Mouse (Mus musculus) neural tube, embryonic 12.5 days (tissue): ENCODE measurements around the gene Snx3. TPM values are rescaled to one million over a fixed set of nuclear protein-coding genes. Genes with fewer than 3 reads are reported as not detected.

Source experiments
- ATAC-seq: fragments of 200-750 bp; cut with Nextera tagmentation; 2 replicates; pipeline ENCODE4 v1.8.0; 2017; ENCODE audit warnings: low read depth, mild to moderate bottlenecking, moderate TSS enrichment, moderate library complexity; ENCODE audit not compliant: low FRiP score
- H3K27ac ChIP-seq: fragments of 300-500 bp; sonication (generic); 2 replicates; pipeline ENCODE4 v1.5.1; 2016
- H3K27me3 ChIP-seq: fragments of 300-500 bp; sonication (generic); replicated peaks from 2 replicates; pipeline ENCODE4 v1.6.1; 2016; ENCODE audit warnings: mild to moderate bottlenecking
- H3K36me3 ChIP-seq: fragments of 300-500 bp; sonication (generic); 2 replicates; pipeline ENCODE4 v1.6.1; 2016; ENCODE audit warnings: mild to moderate bottlenecking
- H3K4me1 ChIP-seq: fragments of 300-500 bp; sonication (generic); 2 replicates; pipeline ENCODE4 v1.6.1; 2016
- H3K4me2 ChIP-seq: fragments of 300-500 bp; sonication (generic); replicated peaks from 2 replicates; pipeline ENCODE4 v1.6.1; 2016; ENCODE audit warnings: mild to moderate bottlenecking
- H3K4me3 ChIP-seq: fragments of 300-500 bp; sonication (generic); 2 replicates; pipeline ENCODE4 v1.5.1; 2016
- H3K9ac ChIP-seq: fragments of 300-500 bp; sonication (generic); 2 replicates; pipeline ENCODE4 v1.6.1; 2016; ENCODE audit warnings: mild to moderate bottlenecking
- H3K9me3 ChIP-seq: fragments of 300-500 bp; sonication (generic); 2 replicates; pipeline ENCODE4 v1.6.1; 2016; ENCODE audit warnings: mild to moderate bottlenecking
- WGBS: fragments of 180-500 bp; shearing (Covaris S2); methylation state at CpG from one replicate; pipeline ENCODE4 v1.1.7; 2016; 5-methylcytosine and 5-hydroxymethylcytosine counted together
- polyA plus RNA-seq: library from polyadenylated mRNA; unstranded; fragments of >200 nt; fragmentation: Nextera tagmentation; extraction: Ambion mirVana; gene quantifications from 2 replicates; pipeline ENCODE4 v1.2.1, GENCODE M21; 2016

Snx3 gene
- polyA plus RNA-seq, 1 experiment from 2014 or later: 221 TPM

DNA sequence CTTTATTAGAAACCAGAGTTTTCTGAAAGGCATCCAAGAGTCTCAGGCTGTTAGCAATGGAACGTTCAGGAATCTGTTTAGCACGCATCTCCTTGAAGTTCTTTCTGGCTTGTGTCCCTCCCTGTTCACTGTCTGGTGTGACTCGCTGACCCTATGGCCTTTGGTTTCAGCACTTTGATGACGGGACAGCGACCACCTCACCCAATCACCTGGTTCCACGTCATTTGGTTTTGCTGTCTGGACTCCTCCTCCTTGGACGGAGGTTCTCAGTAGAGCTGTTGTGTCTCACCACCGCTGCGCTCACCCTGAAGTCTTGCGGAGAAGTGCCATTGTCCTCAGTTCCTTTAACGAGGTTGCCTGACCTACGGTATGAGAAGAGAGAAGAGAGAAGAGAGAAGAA is 60.4 kb downstream of the Snx3 start:
- 2% methylated on average over 12 of the region's 12 CpGs for WGBS
- Histone ChIP-seq H3K36me3 (no peaks in the 10 kb centered on the region), H3K4me2 (peak overlapping the region; percentile 18; the same call in 1 of the 2 replicates), H3K4me1 (no peaks in the 10 kb centered on the region), H3K27ac (no peak overlapping the region), H3K4me3 (no peak overlapping the region), H3K9me3 (no peaks in the 10 kb centered on the region), H3K9ac (no peak overlapping the region), H3K27me3 (peaks cover 49% of the 10 kb centered on the region)
- no peak for ATAC-seq

DNA sequence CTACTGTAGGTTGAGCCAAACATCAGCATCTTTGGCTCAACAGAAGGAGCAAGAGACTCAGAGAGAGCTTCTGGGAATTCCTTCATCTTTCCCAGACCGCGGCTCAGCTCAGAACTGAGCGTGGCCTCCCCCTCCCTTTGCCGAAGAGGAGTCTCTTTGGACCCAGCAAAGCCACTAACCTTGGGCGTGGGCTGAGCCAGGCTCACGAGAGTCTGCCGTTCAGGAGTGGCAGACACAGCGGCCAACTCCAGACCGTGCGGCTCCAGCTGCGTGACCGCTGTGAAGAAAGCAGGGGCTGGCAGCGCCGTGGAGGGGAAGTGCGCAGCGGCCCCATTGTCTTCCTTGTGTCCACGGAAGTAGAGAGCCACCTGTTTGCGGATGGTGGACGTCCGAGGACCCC is 70.7 kb downstream of the Snx3 start:
- Histone ChIP-seq H3K4me1 (peaks cover 5% of the 10 kb centered on the region), H3K9me3 (no peaks in the 10 kb centered on the region), H3K27ac (no peak overlapping the region), H3K27me3 (peaks cover 95% of the 10 kb centered on the region), H3K4me2 (peak overlapping the region; percentile 28; the same call in 1 of the 2 replicates), H3K4me3 (no peak overlapping the region), H3K9ac (no peak overlapping the region), H3K36me3 (no peaks in the 10 kb centered on the region)
- under 1% methylated on average over 20 of the region's 20 CpGs for WGBS
- no peak for ATAC-seq

DNA sequence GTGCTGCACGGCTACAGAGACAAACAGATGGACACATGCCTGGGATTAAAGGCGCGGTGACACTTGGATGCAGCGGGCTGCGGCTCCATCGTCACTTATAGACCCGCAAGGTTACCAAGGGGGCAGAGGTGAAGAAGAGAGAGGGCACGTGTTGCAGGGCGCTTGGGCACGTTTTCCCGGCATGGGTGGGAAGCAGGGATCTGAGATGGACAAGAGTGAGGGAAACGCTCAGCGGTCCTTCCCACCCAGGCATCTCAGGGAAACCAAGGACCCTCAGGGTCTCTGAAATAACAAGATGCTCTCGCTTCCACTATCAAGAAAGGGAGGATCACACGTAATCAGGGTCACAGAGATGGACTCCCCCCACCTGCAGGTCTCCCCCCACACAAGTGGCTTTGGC is 71.1 kb downstream of the Snx3 start:
- H3K4me2 ChIP-seq: peak overlapping the region; percentile 28; the same call in 1 of the 2 replicates
- no peaks in the 10 kb centered on the region for H3K9me3 ChIP-seq
- H3K4me1 ChIP-seq: peaks cover 5% of the 10 kb centered on the region
- no peak overlapping the region for H3K4me3 ChIP-seq
- no peak overlapping the region for H3K27ac ChIP-seq
- no peaks in the 10 kb centered on the region for H3K36me3 ChIP-seq
- H3K9ac ChIP-seq: no peak overlapping the region
- H3K27me3 ChIP-seq: peaks cover 96% of the 10 kb centered on the region
- ATAC-seq: no peak
- under 1% methylated on average over 15 of the region's 15 CpGs for WGBS

DNA sequence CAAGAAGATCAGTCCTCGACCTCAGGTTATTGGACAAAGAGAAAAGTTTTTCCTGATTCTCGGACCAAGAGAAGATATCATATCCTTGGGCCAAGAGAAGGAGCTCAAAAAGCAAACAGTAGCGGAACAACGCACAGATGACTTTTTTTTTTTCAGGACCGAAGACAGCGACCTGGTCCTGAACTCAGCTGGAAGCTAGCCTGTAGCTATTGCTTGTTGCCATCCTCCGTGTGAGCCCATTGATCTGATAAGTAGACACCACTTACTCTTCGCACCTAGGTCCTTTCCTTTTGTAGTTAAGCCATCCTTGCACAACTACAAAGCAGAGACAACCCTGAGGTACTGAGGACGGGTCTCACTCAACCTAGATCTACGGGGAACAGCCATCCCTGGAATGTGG is 72.8 kb downstream of the Snx3 start:
- Histone ChIP-seq H3K9me3 (no peaks in the 10 kb centered on the region), H3K9ac (no peak overlapping the region), H3K4me3 (no peak overlapping the region)

DNA sequence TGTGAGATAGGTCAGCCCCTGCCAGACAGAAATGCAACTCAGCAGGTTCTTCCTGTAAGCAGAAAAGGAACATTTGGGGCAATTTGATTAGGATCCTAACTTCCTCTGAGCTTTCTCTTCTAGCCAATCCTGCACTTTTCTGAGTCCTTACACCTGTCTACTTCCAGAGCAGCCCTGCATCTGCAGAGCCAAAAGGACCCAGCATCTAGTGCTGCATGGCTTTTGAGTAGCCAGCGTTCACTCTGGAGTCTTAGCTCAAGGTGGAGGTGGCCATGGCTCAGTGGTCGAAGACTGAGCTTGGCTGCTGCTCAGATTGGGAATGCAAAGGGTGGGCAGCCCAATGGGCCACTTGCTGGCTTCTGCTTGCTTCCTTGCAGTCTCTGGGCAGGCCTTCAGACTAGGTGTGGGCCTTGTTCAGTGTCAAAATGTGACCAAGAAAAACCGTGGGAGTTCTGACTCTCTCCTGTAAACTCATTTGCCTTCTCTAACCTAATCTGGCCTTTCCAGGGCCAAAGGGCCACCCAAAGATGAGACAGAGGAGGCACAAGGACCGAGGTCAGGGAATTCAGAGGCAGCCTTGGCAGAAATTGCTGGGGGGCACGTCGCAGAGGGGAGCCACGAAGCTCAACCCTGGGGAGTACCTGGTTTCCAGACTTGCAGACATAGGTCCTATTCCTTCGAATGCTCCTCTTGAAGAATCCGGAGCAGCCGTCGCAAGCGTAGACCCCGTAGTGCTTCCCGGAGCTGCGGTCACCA is 75.9 kb downstream of the Snx3 start:
- H3K4me3 ChIP-seq: no peak overlapping the region
- peaks cover 12% of the 10 kb centered on the region for H3K4me1 ChIP-seq
- H3K9ac ChIP-seq: no peak overlapping the region
- H3K27ac ChIP-seq: no peak overlapping the region
- no peaks in the 10 kb centered on the region for H3K9me3 ChIP-seq
- no peak for ATAC-seq
- H3K27me3 ChIP-seq: peaks cover 99% of the 10 kb centered on the region
- H3K36me3 ChIP-seq: no peaks in the 10 kb centered on the region
- WGBS: 1% methylated on average over 15 of the region's 15 CpGs
- H3K4me2 ChIP-seq: no peak overlapping the region

More for the DNA sequence above, 72.8 kb downstream of the Snx3 start:
- H3K4me1 ChIP-seq: peaks cover 10% of the 10 kb centered on the region
- no peak overlapping the region for H3K27ac ChIP-seq
- H3K27me3 ChIP-seq: peaks cover 98% of the 10 kb centered on the region
- H3K36me3 ChIP-seq: no peaks in the 10 kb centered on the region
- WGBS: 3% methylated on average over 10 of the region's 10 CpGs
- ATAC-seq: no peak
- no peak overlapping the region for H3K4me2 ChIP-seq

DNA sequence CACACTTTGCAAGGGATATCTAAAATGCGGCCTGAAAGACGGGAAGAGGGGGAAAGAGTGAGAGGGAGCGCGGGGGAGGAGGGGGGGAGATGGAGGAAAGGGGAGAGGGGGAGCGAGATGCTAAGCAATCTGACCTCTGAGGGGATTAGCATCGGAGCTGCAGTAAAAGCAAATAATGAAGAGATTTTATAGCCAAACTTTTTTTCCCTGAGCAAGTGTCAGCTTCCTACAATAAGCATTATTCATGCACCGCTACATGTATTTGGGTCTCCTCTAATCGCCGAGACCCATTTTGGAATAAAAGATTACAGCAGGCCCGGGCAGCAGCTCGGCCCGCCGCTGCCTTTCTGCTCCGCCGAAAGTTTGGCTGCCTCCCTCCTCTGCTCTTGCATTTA is 76.4 kb downstream of the Snx3 start:
- peaks cover 99% of the 10 kb centered on the region for H3K27me3 ChIP-seq
- no peak overlapping the region for H3K4me2 ChIP-seq

DNA sequence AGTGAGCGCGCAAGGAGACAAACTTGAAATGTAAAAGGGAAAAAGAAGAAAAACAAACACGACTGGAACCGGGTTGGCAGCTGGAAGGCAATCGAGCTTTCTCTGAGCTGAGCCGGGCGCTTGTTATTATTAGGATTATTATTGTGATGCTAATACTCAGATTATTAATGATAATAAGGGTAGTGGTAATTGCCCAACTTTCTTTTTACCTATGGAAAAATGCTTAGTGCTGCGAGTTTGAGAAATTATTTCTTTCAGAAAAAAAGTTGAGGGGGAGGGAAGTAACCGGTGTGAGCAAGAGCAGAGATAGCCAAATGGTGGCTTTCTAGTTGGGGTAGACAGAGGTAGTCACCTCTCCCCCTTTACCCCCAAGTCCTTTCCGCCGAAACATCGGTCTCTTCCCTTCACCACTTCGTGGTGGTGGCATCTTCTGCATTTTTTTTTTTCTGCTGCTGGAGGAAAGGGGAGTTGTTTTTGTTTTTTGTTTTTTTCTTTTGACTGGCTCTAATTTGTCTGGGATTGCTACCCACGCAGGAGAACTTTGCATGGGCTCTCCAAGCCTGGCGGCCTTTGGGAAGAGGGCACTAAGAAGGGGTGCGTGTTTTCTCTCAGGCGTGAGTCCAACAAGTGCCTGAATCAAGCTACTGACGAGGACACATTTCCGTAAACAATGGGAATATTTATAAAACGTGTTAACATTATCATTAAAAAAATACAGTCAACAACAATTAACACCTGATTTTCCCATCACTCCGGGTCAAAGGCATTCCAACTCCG is 77.1 kb downstream of the Snx3 start:
- no peak overlapping the region for H3K4me3 ChIP-seq
- ATAC-seq: no peak
- peaks cover 99% of the 10 kb centered on the region for H3K27me3 ChIP-seq
- H3K27ac ChIP-seq: no peak overlapping the region
- H3K9me3 ChIP-seq: no peaks in the 10 kb centered on the region
- H3K36me3 ChIP-seq: no peaks in the 10 kb centered on the region
- under 1% methylated on average over 22 of the region's 22 CpGs for WGBS
- no peak overlapping the region for H3K4me2 ChIP-seq
- no peak overlapping the region for H3K9ac ChIP-seq
- H3K4me1 ChIP-seq: peaks cover 10% of the 10 kb centered on the region

More for the DNA sequence above, 76.4 kb downstream of the Snx3 start:
- Histone ChIP-seq H3K4me3 (no peak overlapping the region), H3K36me3 (no peaks in the 10 kb centered on the region), H3K27ac (no peak overlapping the region), H3K4me1 (peaks cover 9% of the 10 kb centered on the region), H3K9ac (no peak overlapping the region), H3K9me3 (no peaks in the 10 kb centered on the region)
- no peak for ATAC-seq
- 2% methylated on average over 15 of the region's 15 CpGs for WGBS

DNA sequence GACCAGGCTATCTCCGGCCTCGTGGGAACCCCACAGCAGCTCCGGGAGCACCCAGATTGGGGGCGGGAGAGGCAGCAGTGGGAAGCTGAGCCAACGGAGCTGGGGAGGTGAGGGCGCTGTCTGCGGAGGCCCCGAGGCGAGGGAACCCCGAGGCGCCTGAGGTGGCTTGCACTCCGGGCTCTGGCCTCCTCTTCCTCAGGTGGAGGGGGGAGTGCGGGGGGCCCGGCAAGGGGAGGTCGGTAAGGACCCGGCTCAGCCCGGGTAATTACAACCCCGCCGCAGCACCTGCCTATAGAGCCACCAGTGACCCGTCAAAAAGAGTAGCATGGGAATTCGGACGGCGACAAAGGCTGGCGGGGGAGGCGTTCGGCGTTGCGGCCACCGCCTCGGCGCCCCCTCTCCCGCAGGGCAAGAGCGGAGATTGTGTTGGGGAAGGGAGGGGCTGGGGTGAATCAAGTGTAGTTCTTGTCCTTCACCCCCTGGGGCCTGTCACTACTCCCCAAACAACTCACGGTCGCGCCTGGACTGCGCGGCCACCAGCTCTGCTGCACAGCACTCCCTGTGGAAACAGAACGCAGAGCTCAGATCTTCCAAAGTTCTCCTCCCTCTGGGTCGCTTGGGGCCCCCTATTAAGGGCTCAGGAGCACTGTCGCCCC is 77.8 kb downstream of the Snx3 start:
- Histone ChIP-seq H3K4me3 (no peak overlapping the region), H3K36me3 (no peaks in the 10 kb centered on the region), H3K9ac (no peak overlapping the region), H3K27me3 (peaks cover 99% of the 10 kb centered on the region), H3K9me3 (no peaks in the 10 kb centered on the region), H3K27ac (no peak overlapping the region), H3K4me2 (peak overlapping the region; percentile 39), H3K4me1 (peaks cover 17% of the 10 kb centered on the region)
- WGBS: 1% methylated on average over 40 of the region's 41 CpGs
- 0 out of 2 replicates have a peak, but pooled peaks have one; percentile 25 for ATAC-seq

DNA sequence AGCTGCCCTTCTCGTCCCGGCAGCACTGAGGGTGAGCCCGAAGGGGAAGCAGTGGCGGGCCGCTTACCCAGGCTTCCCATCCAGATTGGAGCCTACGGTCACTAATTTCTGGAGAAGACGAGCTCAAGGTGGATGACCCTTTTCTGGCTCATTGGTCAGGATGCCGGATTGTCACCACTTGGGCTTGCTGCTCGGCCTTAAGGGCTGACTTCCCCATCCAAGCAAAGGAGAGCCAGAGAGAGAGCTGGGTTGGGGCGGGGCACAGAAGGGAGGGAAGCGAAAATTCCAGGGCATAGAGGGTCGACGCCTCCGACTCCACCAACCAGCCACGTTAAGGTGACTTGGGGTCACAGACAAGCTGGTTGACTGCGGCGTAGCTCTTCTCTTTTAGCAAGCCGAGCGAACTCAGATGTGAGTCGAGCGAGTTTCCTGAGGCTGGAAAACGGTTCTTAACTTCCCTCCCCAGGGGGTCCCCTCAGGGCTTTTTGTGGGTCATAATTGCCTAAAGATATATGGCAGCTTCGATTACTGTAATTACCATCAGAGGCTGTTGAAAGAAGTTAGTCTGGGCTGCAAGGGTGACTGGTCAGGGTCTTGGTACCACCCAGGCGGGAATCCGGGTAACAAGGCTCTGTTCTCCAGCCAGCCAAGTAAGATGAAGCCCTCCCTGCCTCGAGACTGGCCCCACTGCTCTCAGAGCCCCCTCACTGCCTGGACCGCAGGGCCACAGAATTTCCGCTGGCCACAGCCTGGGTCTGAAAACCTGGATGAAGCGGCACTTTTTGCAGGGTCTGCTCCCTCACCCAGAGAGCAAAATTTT is 78.5 kb downstream of the Snx3 start:
- peak overlapping the region; percentile 39; the same call in 1 of the 2 replicates for H3K4me2 ChIP-seq
- no peak overlapping the region for H3K27ac ChIP-seq
- under 1% methylated on average over 29 of the region's 29 CpGs for WGBS

DNA sequence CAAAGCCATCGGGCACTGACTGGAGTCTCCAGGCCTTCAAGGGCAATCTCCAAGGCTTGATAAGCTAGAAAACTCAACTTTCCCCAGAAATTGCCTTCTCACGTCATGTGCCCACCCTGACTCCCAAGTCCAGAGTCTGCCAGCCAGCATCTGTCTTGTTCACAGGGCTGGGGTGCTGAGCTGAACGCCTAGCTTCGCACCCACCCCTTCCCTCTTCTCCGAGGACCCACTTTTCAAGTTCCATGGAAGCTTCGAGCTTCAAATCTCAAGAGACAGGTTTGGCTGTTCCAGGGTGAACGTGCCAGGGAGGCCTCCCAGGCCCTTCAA is 79.1 kb downstream of the Snx3 start:
- WGBS: under 1% methylated on average over 7 of the region's 7 CpGs
- Histone ChIP-seq H3K9ac (no peak overlapping the region), H3K27me3 (peaks cover 99% of the 10 kb centered on the region), H3K4me3 (no peak overlapping the region), H3K4me2 (no peak overlapping the region), H3K36me3 (no peaks in the 10 kb centered on the region), H3K9me3 (no peaks in the 10 kb centered on the region), H3K27ac (no peak overlapping the region), H3K4me1 (peaks cover 17% of the 10 kb centered on the region)
- no peak for ATAC-seq

More for the DNA sequence above, 78.5 kb downstream of the Snx3 start:
- no peak for ATAC-seq
- H3K9me3 ChIP-seq: no peaks in the 10 kb centered on the region
- peaks cover 99% of the 10 kb centered on the region for H3K27me3 ChIP-seq
- peaks cover 17% of the 10 kb centered on the region for H3K4me1 ChIP-seq
- no peak overlapping the region for H3K4me3 ChIP-seq
- H3K9ac ChIP-seq: no peak overlapping the region
- H3K36me3 ChIP-seq: no peaks in the 10 kb centered on the region

DNA sequence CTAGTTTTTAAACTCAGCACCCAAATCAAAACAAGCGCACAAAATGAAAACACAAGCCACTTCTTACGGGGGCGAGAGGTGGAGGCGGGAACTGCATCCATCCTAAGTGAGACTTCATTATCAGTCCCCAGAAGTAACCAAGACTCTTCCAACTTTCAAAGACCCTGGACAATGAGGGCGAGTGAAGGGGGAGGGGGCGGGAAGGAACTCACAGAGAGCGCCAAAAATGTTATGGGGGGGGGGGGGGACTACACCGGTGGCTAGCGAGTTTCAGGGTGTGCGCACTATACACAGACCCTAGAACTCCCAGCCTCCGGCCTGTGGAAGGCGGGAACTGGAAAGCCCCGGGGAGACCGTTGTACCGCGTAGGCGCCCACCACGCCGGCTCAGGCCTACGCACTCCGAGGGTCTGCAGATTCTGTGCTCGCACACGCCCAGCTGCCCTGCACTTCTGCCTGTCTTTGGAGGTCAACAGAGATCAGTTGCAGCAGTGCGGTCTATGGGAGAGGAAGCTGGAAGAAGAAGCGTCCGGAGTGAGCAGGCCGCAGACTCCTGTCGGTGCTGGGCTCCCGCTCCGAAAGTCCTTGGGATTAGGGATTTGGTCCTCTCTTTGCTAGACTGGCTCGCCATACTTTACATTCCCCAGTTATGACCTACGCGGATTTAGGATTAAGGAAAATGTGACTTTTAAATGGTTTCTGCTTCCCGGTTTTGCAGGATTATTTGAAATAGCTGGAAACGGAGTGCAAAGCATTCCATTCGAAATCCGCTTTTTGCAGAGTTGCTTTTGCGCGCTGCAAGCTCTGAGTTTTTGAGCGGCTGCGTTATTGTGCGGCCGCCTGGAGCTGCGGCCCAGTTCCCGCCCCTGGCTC is 80.1 kb downstream of the Snx3 start:
- ATAC-seq: no peak
- WGBS: under 1% methylated on average over 42 of the region's 45 CpGs
- no peak overlapping the region for H3K4me3 ChIP-seq
- H3K36me3 ChIP-seq: no peaks in the 10 kb centered on the region
- peaks cover 98% of the 10 kb centered on the region for H3K27me3 ChIP-seq
- peak overlapping the region; percentile 40; the same call in 1 of the 2 replicates for H3K4me2 ChIP-seq
- H3K9ac ChIP-seq: no peak overlapping the region
- peaks cover 17% of the 10 kb centered on the region for H3K4me1 ChIP-seq
- H3K9me3 ChIP-seq: no peaks in the 10 kb centered on the region
- no peak overlapping the region for H3K27ac ChIP-seq
